Mouse (Mus musculus): ENCODE results near the gene Ly86. TPM values are rescaled to one million over a fixed set of nuclear protein-coding genes. Genes with fewer than 3 reads are reported as not detected.

Ly86 gene
- polyA plus RNA-seq, 1 experiment from 2014 or later: 9.8 TPM

- 0 out of 2 replicates have a peak, but pooled peaks cover 5% of the 10 kb centered on the region for H3K27me3 ChIP-seq
- WGBS (ENCODE audit: insufficient replicate concordance): 14% methylated on average over 3 of the region's 3 CpGs
- ATAC-seq (ENCODE audit: low read depth) (no peak), DNase-seq (no peak)
- H3K9me3 ChIP-seq (replicated peaks): no peaks in the 10 kb centered on the region
- H3K4me3 ChIP-seq (replicated peaks): no peak overlapping the region
- H3K27ac ChIP-seq: no peak overlapping the region
- H3K9ac ChIP-seq: no peak overlapping the region
- no peak overlapping the region for H3K4me2 ChIP-seq
- peaks cover 7% of the 10 kb centered on the region for H3K4me1 ChIP-seq (replicated peaks)
- no peaks in the 10 kb centered on the region for H3K36me3 ChIP-seq
Observed at GRCm38 (mm10) chr13:37433142-37433541, 88.1 kb downstream of the Ly86 start.

- H3K27ac ChIP-seq: no peak overlapping the region
- 5% methylated on average over 3 of the region's 3 CpGs for WGBS (ENCODE audit: insufficient replicate concordance)
- ATAC-seq (ENCODE audit: low read depth) (no peak), DNase-seq (no peak)
- H3K4me1 ChIP-seq (replicated peaks): peaks cover 7% of the 10 kb centered on the region
- no peak overlapping the region for H3K4me3 ChIP-seq (replicated peaks)
- H3K4me2 ChIP-seq: no peak overlapping the region
- 0 out of 2 replicates have a peak, but pooled peaks cover 5% of the 10 kb centered on the region for H3K27me3 ChIP-seq
- H3K9me3 ChIP-seq (replicated peaks): no peaks in the 10 kb centered on the region
- no peak overlapping the region for H3K9ac ChIP-seq
- no peaks in the 10 kb centered on the region for H3K36me3 ChIP-seq
Observed at GRCm38 (mm10) chr13:37433730-37434129, 88.7 kb downstream of the Ly86 start.

GRCm38 (mm10) chr13:37434137-37434772 is 89.2 kb downstream of the Ly86 start:
- peak overlapping the region; percentile 44 for H3K4me3 ChIP-seq (replicated peaks)
- no peaks in the 10 kb centered on the region for H3K9me3 ChIP-seq (replicated peaks)
- peak; percentile 26 for DNase-seq
- H3K9ac ChIP-seq: no peak overlapping the region
- WGBS (ENCODE audit: insufficient replicate concordance): under 1% methylated on average over 19 of the region's 19 CpGs
- peaks cover 7% of the 10 kb centered on the region for H3K4me1 ChIP-seq (replicated peaks)
- H3K4me2 ChIP-seq: peak overlapping the region; percentile 56
- no peak overlapping the region for H3K27ac ChIP-seq
- H3K27me3 ChIP-seq: 0 out of 2 replicates have a peak, but pooled peaks cover 5% of the 10 kb centered on the region
- ATAC-seq (ENCODE audit: low read depth): no peak
- H3K36me3 ChIP-seq: no peaks in the 10 kb centered on the region

GRCm38 (mm10) chr13:37434841-37435240 is 89.8 kb downstream of the Ly86 start:
- Histone ChIP-seq H3K4me1 (replicated peaks) (peaks cover 7% of the 10 kb centered on the region), H3K27me3 (0 out of 2 replicates have a peak, but pooled peaks cover 5% of the 10 kb centered on the region), H3K9ac (no peak overlapping the region), H3K36me3 (no peaks in the 10 kb centered on the region), H3K9me3 (replicated peaks) (no peaks in the 10 kb centered on the region), H3K4me2 (peak overlapping the region; percentile 56), H3K4me3 (replicated peaks) (peak overlapping the region; percentile 44), H3K27ac (no peak overlapping the region)
- ATAC-seq (ENCODE audit: low read depth) (no peak), DNase-seq (no peak)
- WGBS (ENCODE audit: insufficient replicate concordance): 12% methylated on average over 9 of the region's 9 CpGs

- no peak for ATAC-seq (ENCODE audit: low read depth)
- Histone ChIP-seq H3K4me1 (replicated peaks) (peaks cover 11% of the 10 kb centered on the region), H3K9ac (no peak overlapping the region), H3K27me3 (0 out of 2 replicates have a peak, but pooled peaks cover 5% of the 10 kb centered on the region), H3K9me3 (replicated peaks) (no peaks in the 10 kb centered on the region), H3K4me3 (replicated peaks) (no peak overlapping the region), H3K27ac (no peak overlapping the region), H3K4me2 (no peak overlapping the region), H3K36me3 (no peaks in the 10 kb centered on the region)
- 35% methylated on average over 18 of the region's 18 CpGs for WGBS (ENCODE audit: insufficient replicate concordance)
- no peak for DNase-seq
Observed at GRCm38 (mm10) chr13:37436267-37437013, 91.4 kb downstream of the Ly86 start.

GRCm38 (mm10) chr13:37438788-37439187 is 93.8 kb downstream of the Ly86 start:
- WGBS (ENCODE audit: insufficient replicate concordance): 84% methylated on average over 4 of the region's 4 CpGs
- Histone ChIP-seq H3K4me2 (no peak overlapping the region), H3K27ac (no peak overlapping the region), H3K9me3 (replicated peaks) (no peaks in the 10 kb centered on the region), H3K4me1 (replicated peaks) (peaks cover 19% of the 10 kb centered on the region), H3K36me3 (no peaks in the 10 kb centered on the region), H3K4me3 (replicated peaks) (no peak overlapping the region), H3K27me3 (0 out of 2 replicates have a peak, but pooled peaks cover 5% of the 10 kb centered on the region), H3K9ac (no peak overlapping the region)
- DNase-seq (no peak), ATAC-seq (ENCODE audit: low read depth) (no peak)

GRCm38 (mm10) chr13:37439477-37439876 is 94.5 kb downstream of the Ly86 start:
- ATAC-seq (ENCODE audit: low read depth) (no peak), DNase-seq (no peak)
- Histone ChIP-seq H3K36me3 (no peaks in the 10 kb centered on the region), H3K4me3 (replicated peaks) (no peak overlapping the region), H3K27me3 (0 out of 2 replicates have a peak, but pooled peaks cover 5% of the 10 kb centered on the region), H3K4me2 (no peak overlapping the region), H3K4me1 (replicated peaks) (peaks cover 16% of the 10 kb centered on the region), H3K9ac (no peak overlapping the region), H3K27ac (no peak overlapping the region), H3K9me3 (replicated peaks) (no peaks in the 10 kb centered on the region)
- WGBS (ENCODE audit: insufficient replicate concordance): 64% methylated on average over 7 of the region's 7 CpGs

GRCm38 (mm10) chr13:37439941-37440340 is 94.9 kb downstream of the Ly86 start:
- Histone ChIP-seq H3K4me3 (replicated peaks) (no peak overlapping the region), H3K27me3 (0 out of 2 replicates have a peak, but pooled peaks cover 5% of the 10 kb centered on the region), H3K4me2 (no peak overlapping the region), H3K27ac (no peak overlapping the region), H3K4me1 (replicated peaks) (peaks cover 12% of the 10 kb centered on the region), H3K36me3 (no peaks in the 10 kb centered on the region), H3K9me3 (replicated peaks) (no peaks in the 10 kb centered on the region), H3K9ac (no peak overlapping the region)
- DNase-seq (no peak), ATAC-seq (ENCODE audit: low read depth) (no peak)
- WGBS (ENCODE audit: insufficient replicate concordance): 45% methylated on average over 8 of the region's 8 CpGs

GRCm38 (mm10) chr13:37440593-37441307 is 95.7 kb downstream of the Ly86 start:
- Histone ChIP-seq H3K4me2 (no peak overlapping the region), H3K27ac (no peak overlapping the region), H3K4me3 (replicated peaks) (no peak overlapping the region), H3K36me3 (no peaks in the 10 kb centered on the region), H3K4me1 (replicated peaks) (peaks cover 12% of the 10 kb centered on the region), H3K9me3 (replicated peaks) (no peaks in the 10 kb centered on the region), H3K27me3 (0 out of 2 replicates have a peak, but pooled peaks cover 5% of the 10 kb centered on the region), H3K9ac (no peak overlapping the region)
- 29% methylated on average over 11 of the region's 11 CpGs for WGBS (ENCODE audit: insufficient replicate concordance)
- ATAC-seq (ENCODE audit: low read depth) (no peak), DNase-seq (no peak)

GRCm38 (mm10) chr13:37442058-37442457 is 97.0 kb downstream of the Ly86 start:
- ATAC-seq (ENCODE audit: low read depth) (no peak), DNase-seq (no peak)
- no peak overlapping the region for H3K27ac ChIP-seq
- no peaks in the 10 kb centered on the region for H3K27me3 ChIP-seq
- no peaks in the 10 kb centered on the region for H3K36me3 ChIP-seq
- WGBS (ENCODE audit: insufficient replicate concordance): 6% methylated on average over 4 of the region's 4 CpGs
- no peak overlapping the region for H3K9ac ChIP-seq
- H3K9me3 ChIP-seq (replicated peaks): no peaks in the 10 kb centered on the region
- H3K4me2 ChIP-seq: no peak overlapping the region
- H3K4me3 ChIP-seq (replicated peaks): no peak overlapping the region
- peaks cover 12% of the 10 kb centered on the region for H3K4me1 ChIP-seq (replicated peaks)

- Histone ChIP-seq H3K9ac (no peak overlapping the region), H3K36me3 (no peaks in the 10 kb centered on the region), H3K27me3 (no peaks in the 10 kb centered on the region), H3K4me1 (replicated peaks) (peaks cover 12% of the 10 kb centered on the region), H3K27ac (no peak overlapping the region), H3K4me3 (replicated peaks) (no peak overlapping the region), H3K9me3 (replicated peaks) (no peaks in the 10 kb centered on the region), H3K4me2 (no peak overlapping the region)
- ATAC-seq (ENCODE audit: low read depth): no peak
- WGBS (ENCODE audit: insufficient replicate concordance): 40% methylated on average over 7 of the region's 7 CpGs
- no peak for DNase-seq
Observed at GRCm38 (mm10) chr13:37442531-37442930, 97.5 kb downstream of the Ly86 start.
